Mouse (Mus musculus) liver, embryonic 14.5 days (tissue): ENCODE data around the gene Ifitm6.

Source experiments
- CTCF ChIP-seq: IDR thresholded peaks from 2 replicates; pipeline ENCODE4 v1.5.1; 2016; ENCODE audit warnings: antibody characterized with exemption, low read depth, control low read depth
- EP300 ChIP-seq: IDR thresholded peaks from 2 replicates; pipeline ENCODE4 v1.6.1; 2016; ENCODE audit warnings: antibody characterized with exemption, low read depth

- TF ChIP-seq CTCF (no peak), EP300 (no peak)
Observed at GRCm38 (mm10) chr7:140989022-140989421, 28.7 kb downstream of the Ifitm6 start.
